Mouse (Mus musculus) hindbrain, embryonic 11.5 days (tissue): ENCODE results near the gene Ror1. TPM values are rescaled to one million over a fixed set of nuclear protein-coding genes. Genes with fewer than 3 reads are reported as not detected.

Experiments
- ATAC-seq: fragments of 200-750 bp; cut with Nextera tagmentation; 2 replicates; pipeline ENCODE4 v1.8.0; 2017; ENCODE audit warnings: mild to moderate bottlenecking, moderate TSS enrichment, moderate library complexity; ENCODE audit not compliant: low FRiP score
- DNase-seq: peaks from one replicate; pipeline ENCODE4 v3.0.0-alpha.2; 2015; ENCODE audit warnings: low spot score
- H3K27ac ChIP-seq: fragments of 300-500 bp; sonication (generic); 2 replicates; pipeline ENCODE4 v1.5.1; 2014; ENCODE audit warnings: mild to moderate bottlenecking, low read depth, low read length
- H3K27me3 ChIP-seq: fragments of 300-500 bp; sonication (generic); 2 replicates; pipeline ENCODE4 v1.6.1; 2014; ENCODE audit warnings: mild to moderate bottlenecking, low read length, moderate library complexity, mixed read lengths; ENCODE audit not compliant: control insufficient read depth, insufficient read depth
- H3K36me3 ChIP-seq: fragments of 300-500 bp; sonication (generic); 2 replicates; pipeline ENCODE4 v1.6.1; 2014; ENCODE audit warnings: mild to moderate bottlenecking, low read length, moderate library complexity, mixed read lengths; ENCODE audit not compliant: control insufficient read depth, insufficient read depth
- H3K4me1 ChIP-seq: fragments of 300-500 bp; sonication (generic); replicated peaks from 2 replicates; pipeline ENCODE4 v1.6.1; 2014; ENCODE audit warnings: low read length, mixed read lengths; ENCODE audit not compliant: control insufficient read depth, insufficient read depth
- H3K4me2 ChIP-seq: fragments of 300-500 bp; sonication (generic); replicated peaks from 2 replicates; pipeline ENCODE4 v1.6.1; 2014; ENCODE audit warnings: mild to moderate bottlenecking, low read depth, low read length
- H3K4me3 ChIP-seq: fragments of 300-500 bp; sonication (generic); 2 replicates; pipeline ENCODE4 v1.5.1; 2014; ENCODE audit warnings: low read depth, low read length
- H3K9ac ChIP-seq: fragments of 300-500 bp; sonication (generic); 2 replicates; pipeline ENCODE4 v1.6.1; 2014; ENCODE audit warnings: low read depth, low read length
- H3K9me3 ChIP-seq: fragments of 300-500 bp; sonication (generic); 2 replicates; pipeline ENCODE4 v1.6.1; 2016; ENCODE audit warnings: low read length; ENCODE audit not compliant: control insufficient read depth
- WGBS: fragments of 180-500 bp; shearing (Covaris S2); extraction: QIAGEN DNeasy Blood & Tissue Kit; methylation state at CpG from one replicate; pipeline ENCODE4 v1.1.7; 2014; 5-methylcytosine and 5-hydroxymethylcytosine counted together
- polyA plus RNA-seq: library from polyadenylated mRNA; unstranded; fragments of >200 nt; fragmentation: Nextera tagmentation; extraction: Ambion mirVana; gene quantifications from 2 replicates; pipeline ENCODE4 v1.2.1, GENCODE M21; 2014

Ror1 gene
- polyA plus RNA-seq, 1 experiment from 2014 or later: 5.7 TPM

DNA sequence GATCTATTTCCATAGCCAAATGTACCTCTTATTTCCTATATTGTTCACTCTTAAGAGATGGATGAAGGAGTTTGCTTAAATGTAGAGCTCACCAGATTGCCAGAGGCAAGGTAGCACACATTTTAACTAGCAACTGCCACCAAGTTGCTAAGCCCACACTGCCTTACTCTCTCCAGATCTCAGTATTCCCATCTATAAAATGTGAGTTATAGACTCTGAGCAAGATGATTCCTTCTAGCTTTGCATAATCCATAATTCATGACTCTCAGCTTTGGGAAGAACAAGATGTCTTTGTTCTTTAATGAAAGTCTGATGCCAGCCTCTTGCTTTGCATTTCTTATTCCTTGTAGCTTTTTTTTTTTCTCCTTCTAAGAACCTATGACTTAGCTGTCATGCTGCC, 64.6 kb downstream of the Ror1 start:
- DNase-seq: no peak

DNA sequence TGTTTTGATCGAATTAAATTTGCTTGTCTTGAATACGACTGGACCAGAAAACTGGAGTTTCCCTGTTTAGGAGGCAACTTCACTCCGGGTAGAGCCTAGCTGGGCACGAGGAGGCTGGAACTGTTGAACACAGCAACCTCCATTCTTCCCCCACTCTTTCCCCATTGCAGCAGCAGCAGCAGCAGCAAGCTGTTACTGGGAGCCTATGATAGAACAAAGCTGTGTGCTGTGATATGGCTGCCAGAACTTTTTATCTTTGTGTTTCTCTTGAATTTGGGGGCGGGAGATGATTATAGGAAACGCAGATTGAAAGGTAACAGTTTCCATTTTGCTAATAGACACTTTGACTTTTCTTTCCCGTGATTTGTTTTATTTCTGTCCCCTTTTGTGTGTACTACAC, 70.2 kb downstream of the Ror1 start:
- ATAC-seq: no peak
- no peak overlapping the region for H3K27ac ChIP-seq
- H3K9me3 ChIP-seq: no peaks in the 10 kb centered on the region
- H3K9ac ChIP-seq: no peak overlapping the region
- H3K4me2 ChIP-seq: no peak overlapping the region
- H3K4me3 ChIP-seq: no peak overlapping the region
- DNase-seq: no peak
- H3K36me3 ChIP-seq: no peaks in the 10 kb centered on the region
- WGBS: 82% methylated on average over 7 of the region's 7 CpGs
- no peaks in the 10 kb centered on the region for H3K4me1 ChIP-seq
- H3K27me3 ChIP-seq: no peaks in the 10 kb centered on the region

More for the DNA sequence above, 64.6 kb downstream of the Ror1 start:
- H3K4me1 ChIP-seq: no peaks in the 10 kb centered on the region
- H3K27me3 ChIP-seq: no peaks in the 10 kb centered on the region
- no peak overlapping the region for H3K9ac ChIP-seq
- no peaks in the 10 kb centered on the region for H3K9me3 ChIP-seq
- no peak for ATAC-seq
- no peaks in the 10 kb centered on the region for H3K36me3 ChIP-seq
- no peak overlapping the region for H3K4me3 ChIP-seq
- no peak overlapping the region for H3K27ac ChIP-seq
- H3K4me2 ChIP-seq: no peak overlapping the region

DNA sequence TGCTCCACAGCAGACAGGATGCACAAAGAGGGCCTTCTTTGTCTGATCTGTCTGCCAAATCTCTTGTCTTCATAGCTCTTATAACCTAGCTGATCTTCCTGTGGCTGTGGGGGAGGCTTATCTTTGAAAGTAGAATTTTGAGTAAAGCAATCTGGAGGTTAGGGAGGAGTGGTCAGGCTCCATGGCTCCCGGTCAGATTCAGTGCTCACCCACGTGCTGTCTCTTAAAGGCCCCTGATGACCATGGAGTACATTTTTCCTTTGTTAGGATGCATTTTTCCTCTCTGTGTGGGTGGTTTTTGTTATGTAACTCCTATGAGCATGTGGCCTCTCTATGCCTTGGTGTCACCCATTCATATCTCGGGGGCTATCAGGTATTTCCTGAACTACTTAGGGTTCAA, 71.3 kb downstream of the Ror1 start:
- no peak for DNase-seq
- 62% methylated on average over 3 of the region's 3 CpGs for WGBS
- no peak overlapping the region for H3K27ac ChIP-seq

DNA sequence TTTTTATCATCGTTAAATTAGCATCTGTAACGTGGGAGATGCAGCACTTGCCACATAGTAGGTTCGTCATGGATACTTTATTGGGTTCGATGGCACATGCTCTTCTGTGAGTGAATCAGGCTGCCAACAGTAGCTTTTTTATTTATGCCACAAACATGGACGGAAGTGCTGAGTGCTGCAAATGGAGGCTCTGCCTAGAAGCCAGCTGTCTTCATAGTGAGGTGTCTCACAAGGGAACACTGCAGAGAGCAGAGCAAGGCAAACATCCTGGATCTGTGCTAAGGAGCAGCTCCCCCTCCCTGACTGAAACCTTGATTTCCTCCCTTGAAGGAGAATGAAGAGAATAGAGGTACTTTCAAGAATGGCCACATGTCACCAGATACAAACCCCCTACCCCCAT, 74.1 kb downstream of the Ror1 start:
- no peaks in the 10 kb centered on the region for H3K4me1 ChIP-seq
- peak; percentile 23 for DNase-seq
- H3K4me3 ChIP-seq: no peak overlapping the region
- H3K27me3 ChIP-seq: no peaks in the 10 kb centered on the region
- H3K27ac ChIP-seq: no peak overlapping the region
- no peaks in the 10 kb centered on the region for H3K9me3 ChIP-seq
- no peak overlapping the region for H3K4me2 ChIP-seq
- H3K9ac ChIP-seq: no peak overlapping the region
- ATAC-seq: no peak
- no peaks in the 10 kb centered on the region for H3K36me3 ChIP-seq
- WGBS: 77% methylated on average over 5 of the region's 5 CpGs

More for the DNA sequence above, 71.3 kb downstream of the Ror1 start:
- Histone ChIP-seq H3K27me3 (no peaks in the 10 kb centered on the region), H3K4me2 (no peak overlapping the region), H3K4me1 (no peaks in the 10 kb centered on the region), H3K9ac (no peak overlapping the region), H3K9me3 (no peaks in the 10 kb centered on the region), H3K36me3 (no peaks in the 10 kb centered on the region), H3K4me3 (no peak overlapping the region)
- ATAC-seq: no peak

DNA sequence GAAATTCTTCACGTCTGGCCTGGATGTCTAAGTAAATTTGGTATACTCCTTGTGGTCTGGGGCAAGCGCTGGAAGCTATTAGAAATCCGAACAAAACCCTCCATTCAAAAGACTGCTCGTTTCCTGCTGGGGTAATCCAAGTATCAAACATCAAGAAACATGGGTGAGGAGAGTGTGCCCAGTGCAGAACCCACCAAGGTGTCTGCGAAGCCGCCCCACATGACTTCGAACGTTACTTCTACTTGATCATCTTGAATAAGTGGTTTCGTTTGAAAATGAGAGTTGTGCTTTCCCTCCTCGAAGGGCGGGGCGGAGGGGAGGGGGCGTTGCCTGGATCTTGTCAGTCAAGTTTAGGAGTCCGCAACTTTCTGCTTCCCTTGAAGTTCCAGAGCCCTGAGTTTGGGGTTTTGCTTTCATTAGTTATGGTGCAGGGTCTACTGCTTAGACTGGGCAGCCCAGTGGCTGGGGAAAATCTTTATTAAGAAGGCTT, 74.6 kb downstream of the Ror1 start:
- no peak overlapping the region for H3K4me3 ChIP-seq
- H3K4me2 ChIP-seq: no peak overlapping the region
- H3K27me3 ChIP-seq: no peaks in the 10 kb centered on the region
- H3K4me1 ChIP-seq: no peaks in the 10 kb centered on the region
- H3K36me3 ChIP-seq: no peaks in the 10 kb centered on the region
- H3K9ac ChIP-seq: no peak overlapping the region
- WGBS: 45% methylated on average over 14 of the region's 14 CpGs
- H3K27ac ChIP-seq: no peak overlapping the region
- DNase-seq: peak; percentile 56
- no peak for ATAC-seq
- no peaks in the 10 kb centered on the region for H3K9me3 ChIP-seq

DNA sequence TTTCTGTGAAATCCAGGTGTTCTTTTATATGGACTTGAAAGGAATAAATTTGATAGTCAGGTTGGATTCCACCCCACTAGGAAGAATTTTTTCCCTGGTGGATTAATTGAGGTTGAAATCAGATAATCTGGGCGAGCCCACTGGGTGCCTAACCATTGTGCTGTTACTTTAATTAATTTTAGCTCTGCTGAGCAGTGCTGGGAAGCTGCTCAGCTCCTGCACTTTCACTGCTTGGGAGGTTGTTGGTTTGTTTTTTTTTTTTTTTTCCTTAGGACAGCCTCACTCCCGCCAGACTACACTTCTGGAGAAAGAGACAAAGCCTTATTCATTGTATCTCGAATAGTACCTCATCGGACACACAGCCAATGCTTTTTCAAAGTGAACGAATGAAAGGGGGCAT, 75.2 kb downstream of the Ror1 start:
- H3K9ac ChIP-seq: no peak overlapping the region
- DNase-seq (no peak), ATAC-seq (no peak)
- H3K9me3 ChIP-seq: no peaks in the 10 kb centered on the region
- no peaks in the 10 kb centered on the region for H3K27me3 ChIP-seq
- WGBS: 42% methylated on average over 5 of the region's 5 CpGs
- H3K4me2 ChIP-seq: no peak overlapping the region
- no peaks in the 10 kb centered on the region for H3K4me1 ChIP-seq
- H3K4me3 ChIP-seq: no peak overlapping the region
- no peaks in the 10 kb centered on the region for H3K36me3 ChIP-seq
- H3K27ac ChIP-seq: no peak overlapping the region

DNA sequence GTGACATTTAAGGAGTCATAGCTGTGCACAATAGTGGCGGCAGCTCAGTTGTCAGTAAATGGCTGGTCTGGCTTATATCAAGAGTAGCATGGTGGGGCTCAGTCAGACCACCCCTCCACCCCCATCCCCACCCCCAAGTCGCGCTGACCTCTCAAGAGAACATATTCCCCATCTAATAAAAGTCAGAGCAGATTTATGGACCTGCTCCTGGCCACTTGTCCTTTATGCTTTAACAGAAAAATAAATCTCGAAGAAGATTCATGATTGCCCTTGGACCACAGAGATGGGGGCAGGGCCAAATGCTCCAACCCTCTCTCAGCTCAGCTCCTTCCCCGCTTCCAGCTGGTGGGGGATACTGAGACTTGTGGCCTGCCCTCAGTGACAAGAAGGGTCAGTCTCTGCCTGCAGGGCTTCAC, 75.9 kb downstream of the Ror1 start:
- H3K9ac ChIP-seq: no peak overlapping the region
- H3K36me3 ChIP-seq: no peaks in the 10 kb centered on the region
- ATAC-seq: peak; percentile 57; the same call in 1 of the 2 replicates
- WGBS: 66% methylated on average over 5 of the region's 5 CpGs
- no peak overlapping the region for H3K4me3 ChIP-seq
- no peak for DNase-seq
- H3K9me3 ChIP-seq: no peaks in the 10 kb centered on the region
- H3K4me2 ChIP-seq: no peak overlapping the region
- no peaks in the 10 kb centered on the region for H3K4me1 ChIP-seq
- H3K27me3 ChIP-seq: no peaks in the 10 kb centered on the region
- H3K27ac ChIP-seq: 0 out of 2 replicates have a peak overlapping the region, but pooled peaks have one; percentile 1

DNA sequence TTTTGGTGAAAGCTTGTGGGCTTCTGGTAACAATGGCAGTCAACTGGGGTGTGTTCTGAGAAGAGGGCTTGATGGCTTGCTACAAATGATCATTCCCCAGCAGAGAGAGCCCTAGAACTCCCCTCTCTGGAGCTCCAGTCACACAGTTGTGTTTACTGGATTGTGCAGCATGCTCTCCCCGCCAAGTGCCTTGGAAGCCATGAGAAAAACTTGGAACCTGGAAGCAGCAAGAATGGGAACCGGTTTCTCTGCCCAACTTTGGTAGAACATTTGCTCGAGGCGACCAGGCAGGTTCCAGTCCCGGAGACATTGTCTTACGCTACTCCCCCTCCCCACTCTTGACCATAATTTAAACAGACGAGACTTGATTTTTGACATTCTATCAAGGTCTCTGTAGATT, 80.0 kb downstream of the Ror1 start:
- WGBS: 92% methylated on average over 7 of the region's 7 CpGs

DNA sequence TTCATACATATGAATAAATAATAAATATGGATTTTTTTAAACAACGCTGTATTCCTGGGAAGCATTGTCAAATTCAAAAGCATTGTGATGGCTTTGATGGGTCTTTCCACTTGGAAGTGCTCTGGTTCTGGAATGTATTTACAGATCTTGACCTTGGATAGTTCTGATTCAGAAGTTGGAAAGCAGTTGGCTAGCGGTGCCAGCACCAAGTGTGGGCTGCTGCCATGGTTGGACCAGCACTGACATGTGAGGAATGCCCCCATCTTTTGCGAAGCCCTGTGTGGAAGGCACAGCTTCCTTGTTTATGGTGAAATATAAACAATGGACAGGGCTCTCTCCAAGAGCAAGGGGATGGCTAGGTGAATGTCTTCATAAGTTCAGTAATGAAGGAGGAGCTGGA, 82.7 kb downstream of the Ror1 start:
- Histone ChIP-seq H3K36me3 (no peaks in the 10 kb centered on the region), H3K27me3 (no peaks in the 10 kb centered on the region), H3K4me2 (no peak overlapping the region), H3K27ac (no peak overlapping the region), H3K9ac (no peak overlapping the region), H3K4me1 (0 out of 2 replicates have a peak, but pooled peaks cover 2% of the 10 kb centered on the region), H3K4me3 (no peak overlapping the region), H3K9me3 (no peaks in the 10 kb centered on the region)
- WGBS: 87% methylated on average over 3 of the region's 3 CpGs
- DNase-seq: no peak
- no peak for ATAC-seq

More for the DNA sequence above, 80.0 kb downstream of the Ror1 start:
- Histone ChIP-seq H3K4me1 (0 out of 2 replicates have a peak, but pooled peaks cover 2% of the 10 kb centered on the region), H3K9ac (no peak overlapping the region), H3K9me3 (no peaks in the 10 kb centered on the region), H3K27ac (no peak overlapping the region), H3K36me3 (no peaks in the 10 kb centered on the region), H3K27me3 (no peaks in the 10 kb centered on the region), H3K4me2 (no peak overlapping the region), H3K4me3 (no peak overlapping the region)
- no peak for ATAC-seq
- DNase-seq: no peak
